Mouse (Mus musculus): ENCODE measurements around the gene Cmip.

DNA sequence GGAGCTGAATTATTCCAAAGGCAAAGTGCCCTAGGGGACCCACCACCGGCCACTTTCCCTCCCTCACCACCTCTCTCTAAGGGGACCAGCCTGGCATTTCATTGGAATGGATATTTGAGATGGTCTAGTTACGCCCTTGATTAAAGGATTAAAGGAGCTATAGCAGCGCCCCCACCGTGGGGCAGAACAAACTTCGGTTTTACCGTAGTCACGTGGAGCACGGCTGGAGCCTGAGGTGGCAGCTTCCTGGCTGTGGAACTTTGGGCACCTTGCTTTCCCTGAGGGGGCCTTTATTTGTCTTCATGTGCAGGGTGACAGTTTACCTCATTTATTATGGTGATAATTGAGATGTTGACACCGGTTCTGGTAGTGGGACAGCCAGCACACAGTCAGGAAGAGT lies 4.8 kb downstream of the Cmip start:
- TF ChIP-seq POLR2A (IDR thresholded peaks at IDR 0.05; ENCODE audit: control insufficient read depth, extremely low read depth, insufficient read depth, low read length, poor library complexity) (no peak), CTCF (IDR thresholded peaks at IDR 0.05; ENCODE audit: borderline replicate concordance, control insufficient read depth, extremely low read depth, insufficient read depth, low read length, poor library complexity) (no peak)
